Mouse (Mus musculus) layer of hippocampus, adult 11-12 months (tissue): ENCODE measurements around the gene Endod1.
A peak's percentile ranks its signal among the peaks of the same experiment; 100 is the strongest.

Experiments used
- DNase-seq: peaks from one replicate; pipeline ENCODE4 v3.0.0; 2022; ENCODE audit warnings: low spot score

The Endod1 gene

GRCm38 (mm10) chr9:14381353-14382055 is at the start of gene Endod1:
Endod1 (minus strand) TSS chr9:14381507.
- DNase-seq: peak; percentile 49

- DNase-seq: no peak
Measured at GRCm38 (mm10) chr9:14409153-14409552, 27.8 kb upstream of the Endod1 start.

- DNase-seq: no peak
Measured at GRCm38 (mm10) chr9:14408044-14408443, 26.7 kb upstream of the Endod1 start.

GRCm38 (mm10) chr9:14406056-14406455 is 24.7 kb upstream of the Endod1 start:
- DNase-seq: no peak

- DNase-seq: no peak
Measured at GRCm38 (mm10) chr9:14402099-14402498, 20.8 kb upstream of the Endod1 start.

- DNase-seq: no peak
Measured at GRCm38 (mm10) chr9:14400392-14400791, 19.1 kb upstream of the Endod1 start.

- no peak for DNase-seq
Measured at GRCm38 (mm10) chr9:14398946-14399345, 17.6 kb upstream of the Endod1 start.

GRCm38 (mm10) chr9:14398084-14398483 is 16.8 kb upstream of the Endod1 start:
- DNase-seq: no peak

GRCm38 (mm10) chr9:14397449-14397819 is 16.1 kb upstream of the Endod1 start:
- no peak for DNase-seq

- DNase-seq: no peak
Measured at GRCm38 (mm10) chr9:14396819-14397448, 15.6 kb upstream of the Endod1 start.

GRCm38 (mm10) chr9:14396096-14396495 is 14.8 kb upstream of the Endod1 start:
- no peak for DNase-seq

GRCm38 (mm10) chr9:14394956-14395561 is 13.8 kb upstream of the Endod1 start:
- peak; percentile 37 for DNase-seq

- no peak for DNase-seq
Measured at GRCm38 (mm10) chr9:14391841-14392318, 10.6 kb upstream of the Endod1 start.

- no peak for DNase-seq
Measured at GRCm38 (mm10) chr9:14391286-14391685, 10.0 kb upstream of the Endod1 start.

GRCm38 (mm10) chr9:14390278-14390677 is 9.0 kb upstream of the Endod1 start:
- no peak for DNase-seq

GRCm38 (mm10) chr9:14389050-14389621 is 7.8 kb upstream of the Endod1 start:
- DNase-seq: peak; percentile 54

GRCm38 (mm10) chr9:14388001-14388400 is 6.7 kb upstream of the Endod1 start:
- no peak for DNase-seq

GRCm38 (mm10) chr9:14386831-14387230 is 5.5 kb upstream of the Endod1 start:
- no peak for DNase-seq

- DNase-seq: no peak
Measured at GRCm38 (mm10) chr9:14385665-14386064, 4.4 kb upstream of the Endod1 start.

- no peak for DNase-seq
Measured at GRCm38 (mm10) chr9:14383186-14383920, 2.0 kb upstream of the Endod1 start.

GRCm38 (mm10) chr9:14382256-14382791 is 1.0 kb upstream of the Endod1 start:
- DNase-seq: no peak
